Mouse (Mus musculus) hindlimb bud, embryonic 11.5 days (tissue): ENCODE measurements at regions not wholly inside any gene's neighbourhood (a gene's known extent, or its start where the extent isn't known, plus 50 kb on each side); places are given as distances from the start of the nearest gene placed in this dataset.
A peak's percentile ranks its signal among the peaks of the same experiment; 100 is the strongest.
"Not testable (repeated sequence)": the region's sequence is repeated elsewhere in the genome, so short reads cannot be mapped to it uniquely, and the experiment has no call there.

Experiments used
- DNase-seq: peaks from one replicate; pipeline ENCODE4 v3.0.0-alpha.2; 2012; ENCODE audit warnings: low read depth, low spot score; ENCODE audit errors: extremely low spot score

- no peak for DNase-seq
Observed at GRCm38 (mm10) chr13:111309848-111310692, 55.3 kb downstream of the Actbl2 start.

GRCm38 (mm10) chr13:111310693-111311045, 55.9 kb downstream of the Actbl2 start:
- no peak for DNase-seq

GRCm38 (mm10) chr13:111313506-111313905, 58.7 kb downstream of the Actbl2 start:
- DNase-seq, result not testable (repeated sequence)

- DNase-seq, result not testable (repeated sequence)
Observed at GRCm38 (mm10) chr13:111317876-111318275, 63.1 kb downstream of the Actbl2 start.

DNA sequence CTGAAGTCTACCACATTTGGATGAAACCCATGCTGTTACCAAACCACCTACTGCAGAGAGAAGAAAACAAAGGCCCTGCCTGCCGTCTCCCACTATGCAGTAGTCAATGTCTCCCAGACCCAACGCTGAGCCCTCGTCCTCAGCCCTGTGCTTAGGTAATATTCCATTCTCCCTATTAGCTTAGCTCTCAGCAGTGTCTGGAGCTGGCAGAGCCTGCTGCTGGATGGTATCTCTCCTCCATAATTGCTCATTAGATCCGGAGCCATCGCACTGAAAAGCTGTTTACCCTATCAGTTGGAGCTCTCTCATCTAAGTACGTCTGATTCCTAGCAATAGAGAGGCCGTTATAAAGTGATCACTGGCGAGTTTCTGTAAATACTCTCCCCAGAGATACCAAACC, 68.4 kb downstream of the Actbl2 start:
- DNase-seq, result no peak

GRCm38 (mm10) chr13:111326096-111326665, 71.4 kb downstream of the Actbl2 start:
- no peak for DNase-seq

DNA sequence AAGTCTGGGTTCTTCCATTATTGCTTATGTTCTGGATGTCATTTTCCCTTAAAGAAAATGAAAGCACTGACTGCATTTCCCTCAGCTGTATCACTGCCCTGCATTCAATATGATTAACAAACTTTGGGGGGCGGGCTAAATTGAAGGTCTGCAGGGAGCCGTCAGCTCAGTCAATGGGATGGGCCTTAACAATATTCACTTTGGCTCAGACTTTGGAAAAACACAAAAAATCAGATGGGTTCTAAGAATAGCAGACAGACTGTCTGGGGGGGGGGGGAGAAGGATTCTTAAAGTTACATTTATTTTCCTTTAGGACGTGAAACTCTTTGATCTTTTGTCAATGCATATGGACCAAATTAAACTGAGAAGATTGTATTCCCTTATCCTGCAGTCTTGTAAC, 78.2 kb downstream of the Actbl2 start:
- DNase-seq, result no peak

DNA sequence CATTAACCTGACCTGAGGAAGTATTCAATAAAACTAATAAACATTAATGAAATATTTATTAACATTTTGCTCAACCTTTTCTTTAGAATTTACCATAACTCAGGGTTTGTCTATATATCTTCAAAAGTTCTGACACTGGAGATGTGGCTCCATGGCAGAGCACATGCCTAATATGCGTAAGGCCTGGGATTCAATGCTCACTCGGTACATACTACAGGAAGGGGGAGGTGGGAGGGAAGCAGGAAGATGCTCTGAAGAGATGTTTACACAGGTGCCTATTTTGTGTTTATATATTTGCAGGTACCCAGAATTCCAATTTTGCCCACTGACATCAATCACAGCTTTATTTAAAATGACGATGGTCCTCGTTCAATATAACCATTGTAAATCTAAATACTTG, 79.0 kb downstream of the Actbl2 start:
- no peak for DNase-seq

DNA sequence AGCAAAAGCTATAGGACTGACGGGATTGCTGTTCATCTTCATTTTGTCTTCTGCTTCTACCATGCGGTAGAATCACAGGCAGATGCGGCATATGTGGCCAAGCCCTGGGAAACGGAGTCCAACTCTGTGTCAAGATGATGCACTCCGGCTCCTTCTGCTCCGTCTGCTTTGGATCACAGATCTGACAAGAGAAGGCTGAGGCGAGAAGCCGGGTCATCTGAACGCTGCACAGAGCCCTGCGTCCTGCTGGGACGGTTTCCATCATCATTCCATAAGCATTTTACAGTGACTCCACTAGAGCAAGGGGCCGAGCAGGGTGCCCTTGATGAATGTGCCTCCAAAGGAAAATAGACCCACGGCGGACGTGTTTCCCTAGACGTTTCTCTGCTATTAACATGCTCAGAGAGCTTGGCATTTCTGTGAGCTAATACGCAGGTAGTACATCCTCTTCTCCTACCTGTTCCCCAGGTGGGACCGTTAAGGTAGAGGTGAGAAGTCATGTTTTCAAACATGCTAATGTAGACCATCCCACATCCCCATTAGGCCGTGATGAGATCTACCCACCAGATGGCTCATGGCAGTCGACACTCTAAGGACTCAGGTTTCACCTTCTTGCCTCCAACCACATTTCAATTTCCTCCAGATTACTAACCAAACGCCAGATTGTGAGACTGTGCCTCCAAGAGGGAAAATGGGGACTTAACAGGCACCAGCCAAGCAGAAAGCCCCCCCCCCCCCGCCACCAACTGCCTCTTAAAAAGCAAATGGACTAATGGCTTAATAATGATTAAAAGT, 79.6 kb downstream of the Actbl2 start:
- DNase-seq, result no peak

DNA sequence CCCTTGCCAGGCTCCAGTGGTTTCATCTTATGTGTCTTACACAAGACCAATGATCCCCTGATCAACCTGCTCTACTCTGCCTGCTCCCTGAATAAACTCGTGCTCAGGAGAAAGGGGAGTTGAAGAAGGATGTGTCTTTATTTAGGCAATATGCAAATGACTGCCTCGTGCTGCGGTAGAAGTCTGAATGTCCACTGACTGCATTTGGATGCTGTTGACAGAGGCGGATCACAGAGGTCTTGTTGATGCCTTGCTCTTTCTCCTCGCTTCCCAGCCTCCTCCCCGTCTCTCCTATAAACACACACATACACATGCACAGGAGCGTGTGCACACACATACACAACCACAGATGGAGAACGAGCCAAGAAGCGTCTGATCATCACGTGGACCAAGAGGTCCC, 90.2 kb downstream of the Actbl2 start:
- DNase-seq, result no peak

GRCm38 (mm10) chr13:111345486-111346440, 91.0 kb downstream of the Actbl2 start:
- no peak for DNase-seq

DNA sequence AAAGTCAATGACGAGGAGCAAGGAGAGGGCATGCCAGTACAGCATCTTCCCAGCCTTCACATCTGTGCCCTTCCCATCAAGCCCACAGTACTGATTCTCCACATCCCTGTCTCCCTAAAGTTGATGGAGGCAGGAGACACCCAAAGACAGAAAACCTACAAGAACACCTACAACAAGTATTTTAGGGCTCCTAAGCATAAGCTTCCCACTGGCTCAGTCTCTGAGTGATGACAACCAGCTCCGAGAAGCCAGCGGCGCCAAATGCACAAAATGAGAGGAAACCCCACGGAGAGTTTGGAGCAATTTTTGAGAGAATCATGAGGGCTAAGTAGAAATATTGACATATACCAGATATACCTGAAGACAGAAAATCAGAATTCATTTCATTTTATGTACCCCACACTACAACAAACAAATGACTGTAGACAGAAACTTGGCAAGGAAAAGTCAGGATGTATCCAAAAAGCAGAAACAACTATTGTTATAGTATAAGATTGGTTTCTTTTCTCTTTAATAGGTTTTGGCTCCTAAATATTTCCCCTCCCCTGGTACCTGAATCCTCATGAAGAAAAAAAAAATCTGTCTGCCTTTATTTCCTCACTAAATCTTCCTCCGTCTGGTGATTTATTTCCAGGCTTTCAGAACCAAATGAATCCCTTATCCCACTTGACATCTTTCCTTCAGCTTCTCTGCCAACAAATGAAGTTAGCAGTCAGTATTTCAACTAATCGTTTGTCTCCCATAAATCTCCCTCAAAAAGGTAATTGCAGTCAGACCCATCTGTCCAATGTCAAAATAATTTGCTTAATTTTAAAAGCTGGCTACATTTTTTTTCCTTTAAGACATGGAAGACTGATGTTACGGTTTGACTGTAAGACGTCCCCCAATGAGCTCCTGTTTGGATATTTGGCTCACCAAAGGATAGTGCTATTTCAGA, 102.0 kb downstream of the Actbl2 start:
- DNase-seq, result peak; percentile 24

DNA sequence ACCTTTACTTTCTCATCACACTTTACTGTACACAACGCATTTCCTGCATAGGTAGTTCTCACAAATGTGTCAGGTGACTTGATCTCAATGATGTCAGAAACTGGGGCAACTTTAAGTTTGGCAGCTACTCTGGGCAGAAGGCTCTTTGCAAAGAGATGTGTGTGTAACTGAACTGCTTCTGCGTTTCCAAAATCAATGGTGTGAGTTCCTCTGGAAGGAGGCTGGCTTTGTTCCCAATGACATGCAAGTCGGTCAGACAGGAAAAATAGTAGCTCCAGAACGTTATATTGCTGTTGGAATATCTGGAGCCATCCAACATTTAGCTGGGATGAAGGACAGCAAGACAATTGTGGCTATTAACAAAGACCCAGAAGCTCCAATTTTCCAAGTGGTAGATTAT, 106.6 kb downstream of the Actbl2 start:
- DNase-seq, result no peak

DNA sequence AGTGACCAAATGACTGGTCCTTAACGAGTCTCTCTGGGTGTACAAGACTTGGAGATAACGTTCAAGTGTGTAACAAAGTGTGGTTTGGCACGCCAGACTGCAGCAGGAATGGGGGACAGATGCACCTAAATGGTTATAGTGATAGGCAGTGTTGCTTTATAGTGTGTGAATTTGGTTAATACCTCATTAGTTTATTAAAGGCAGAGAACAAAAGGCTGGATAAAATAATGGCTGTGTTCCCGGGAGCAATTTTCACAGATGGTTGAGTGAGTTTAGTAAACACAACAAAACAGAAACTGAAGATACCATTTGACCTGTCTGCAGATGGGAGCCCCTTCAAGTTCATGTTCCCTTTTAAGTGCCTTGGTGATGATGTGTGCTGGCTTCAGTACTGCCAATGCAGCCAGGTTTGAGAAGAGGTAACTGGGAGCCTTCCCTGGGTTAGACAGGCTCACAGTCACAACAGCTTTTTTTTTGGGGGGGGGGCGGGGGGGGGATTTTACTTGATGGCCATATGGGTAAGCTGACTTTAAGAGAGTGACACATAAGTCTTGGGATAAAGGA, 108.4 kb downstream of the Actbl2 start:
- no peak for DNase-seq

DNA sequence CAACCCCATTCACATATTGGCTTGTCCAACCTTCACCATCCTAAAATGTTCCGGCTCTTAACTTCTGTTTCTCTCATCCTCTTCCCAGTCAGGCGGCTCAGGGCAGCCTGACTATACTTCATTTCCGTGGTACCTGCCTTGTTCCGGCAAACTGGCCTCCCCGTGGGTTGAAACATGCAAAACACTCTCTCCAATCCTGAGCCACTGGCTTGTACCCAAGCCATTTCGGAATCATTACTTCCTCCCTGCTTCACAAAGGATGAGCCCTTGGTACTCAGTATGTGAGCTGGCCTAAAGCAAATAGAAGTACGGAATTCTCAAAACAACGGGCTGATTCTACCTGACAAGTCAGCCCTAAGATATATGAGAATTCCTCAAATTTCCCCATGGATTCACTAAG, 112.1 kb downstream of the Actbl2 start:
- no peak for DNase-seq

GRCm38 (mm10) chr13:111367620-111368019, 112.8 kb downstream of the Actbl2 start:
- DNase-seq, result no peak

DNA sequence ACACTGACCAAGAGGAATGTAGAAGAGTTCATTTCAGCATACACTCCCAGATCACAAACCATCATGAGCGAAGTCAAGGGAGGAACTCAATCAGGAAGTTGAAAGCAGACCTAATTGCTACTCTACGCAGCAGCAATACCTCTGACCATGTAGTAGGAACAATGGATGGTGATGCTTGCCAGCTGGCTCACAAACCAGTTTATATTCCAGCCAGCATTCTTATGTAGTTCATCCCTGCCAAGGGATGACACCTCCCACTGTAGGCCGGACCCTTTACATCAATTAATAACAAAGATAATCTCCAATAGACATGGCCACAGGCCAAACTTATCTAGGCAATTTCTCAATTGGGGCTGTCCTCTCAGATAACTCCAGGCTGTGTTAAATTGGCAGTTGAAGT, 115.1 kb downstream of the Actbl2 start:
- DNase-seq, result no peak

- DNase-seq, result no peak
Observed at GRCm38 (mm10) chr13:111373281-111373680, 116.6 kb downstream of the Gpbp1 start.

DNA sequence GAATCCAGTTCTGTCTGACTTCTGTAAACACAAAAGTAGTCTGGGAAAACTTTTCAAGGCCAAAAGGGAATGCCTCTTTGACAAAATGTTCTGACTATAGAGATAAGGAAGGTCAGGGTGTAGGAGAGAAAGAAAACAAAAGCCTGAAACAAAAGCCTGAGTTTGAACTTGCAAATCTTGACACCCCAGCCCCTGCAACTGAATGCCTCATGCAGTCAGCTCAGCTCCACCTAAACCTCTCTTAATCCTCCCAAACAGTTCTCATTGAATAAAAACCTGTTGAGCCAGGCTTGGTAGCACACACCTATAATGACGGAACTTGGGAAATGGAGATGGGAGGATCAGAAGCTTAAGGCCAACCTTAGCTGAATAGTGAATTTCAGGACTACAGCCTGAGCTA, 116.1 kb downstream of the Gpbp1 start:
- no peak for DNase-seq
